Comparison of ENCODE assay signal across 12 mouse cellular contexts in genomic region chr9:48197458-48197884, GRCm38 (mm10). TPM values are rescaled to one million over a fixed set of nuclear protein-coding genes. Genes with fewer than 3 reads are reported as not detected.
DNase-seq lines count a peak whose midpoint lies in the region; ATAC-seq and TF ChIP-seq lines count a peak whose summit lies in the region.
"Had no signal": no experiment of that assay in that cellular context is flagged by ENCODE, and none has a peak within 500 bp of the region (broad histone marks: within the 10 kb centered on the region; RNA-seq: fewer than 3 reads in every experiment).

No protein-coding gene starts in this region.

- no peak overlapping the region for H3K4me3 ChIP-seq in midbrain, embryonic 13.5 days (replicated peaks)
- no peak overlapping the region for H3K4me3 ChIP-seq in midbrain, embryonic 10.5 days
- no peak overlapping the region for H3K4me3 ChIP-seq in forebrain, embryonic 15.5 days
- H3K4me3 ChIP-seq in midbrain, postnatal 0 days (ENCODE audit: low read depth, low read length), result no peak overlapping the region

- no peaks in the 10 kb centered on the region for H3K27me3 ChIP-seq in midbrain, embryonic 13.5 days
- no peaks in the 10 kb centered on the region for H3K27me3 ChIP-seq in midbrain, embryonic 10.5 days (ENCODE audit: low read depth, poor library complexity, severe bottlenecking)
- H3K27me3 ChIP-seq in forebrain, embryonic 15.5 days, result no peaks in the 10 kb centered on the region
- H3K27me3 ChIP-seq in midbrain, postnatal 0 days (ENCODE audit: insufficient read depth, low read length), result no peaks in the 10 kb centered on the region
- H3K27me3 ChIP-seq: CH12.LX had no signal

- TF ChIP-seq CTCF in midbrain, postnatal 0 days (IDR thresholded peaks at IDR 0.05), result no peak

- H3K4me1 ChIP-seq in midbrain, embryonic 13.5 days (replicated peaks), result peaks cover 14% of the 10 kb centered on the region
- peaks cover 9% of the 10 kb centered on the region for H3K4me1 ChIP-seq in midbrain, embryonic 10.5 days
- H3K4me1 ChIP-seq in forebrain, embryonic 15.5 days, result peaks cover 13% of the 10 kb centered on the region
- 0 out of 2 replicates have a peak, but pooled peaks cover 4% of the 10 kb centered on the region for H3K4me1 ChIP-seq in midbrain, postnatal 0 days (ENCODE audit: insufficient read depth, low read length)

- H3K4me2 ChIP-seq in midbrain, embryonic 13.5 days (replicated peaks), result peak overlapping the region; percentile 19
- H3K4me2 ChIP-seq in forebrain, embryonic 15.5 days (replicated peaks), result 0 out of 2 replicates have a peak overlapping the region, but pooled peaks have one; percentile 12
- no peak overlapping the region; the same call in none of the 2 replicates for H3K4me2 ChIP-seq in midbrain, postnatal 0 days (ENCODE audit: low read depth, low read length, poor library complexity, severe bottlenecking)

- WGBS in midbrain, embryonic 13.5 days, result 13% methylated on average over 12 of the region's 12 CpGs
- WGBS in midbrain, embryonic 10.5 days, result 61% methylated on average over 12 of the region's 12 CpGs
- WGBS in forebrain, embryonic 15.5 days, result 11% methylated on average over 12 of the region's 12 CpGs
- WGBS in midbrain, postnatal 0 days, result 13% methylated on average over 12 of the region's 12 CpGs

- H3K9ac ChIP-seq in midbrain, embryonic 13.5 days (replicated peaks), result no peak overlapping the region; the same call in 1 of the 2 replicates
- H3K9ac ChIP-seq in forebrain, embryonic 15.5 days (replicated peaks), result no peak overlapping the region
- peak overlapping the region; percentile 19; the same call in 1 of the 2 replicates for H3K9ac ChIP-seq in midbrain, postnatal 0 days (replicated peaks; ENCODE audit: low read length, poor library complexity, severe bottlenecking)

- peak overlapping the region; percentile 31 for H3K27ac ChIP-seq in midbrain, embryonic 13.5 days
- no peak overlapping the region; the same call in 1 of the 2 replicates for H3K27ac ChIP-seq in midbrain, embryonic 10.5 days (replicated peaks)
- peak overlapping the region; percentile 50 for H3K27ac ChIP-seq in forebrain, embryonic 15.5 days (replicated peaks)
- 0 out of 2 replicates have a peak overlapping the region, but pooled peaks have one; percentile 14 for H3K27ac ChIP-seq in midbrain, postnatal 0 days (ENCODE audit: low read depth, low read length)
- H3K27ac ChIP-seq: kidney, postnatal 0 days had no signal

- peaks cover 3% of the 10 kb centered on the region; the same call in 1 of the 2 replicates for H3K36me3 ChIP-seq in midbrain, embryonic 13.5 days
- H3K36me3 ChIP-seq in midbrain, embryonic 10.5 days, result peaks cover 13% of the 10 kb centered on the region; the same call in 1 of the 2 replicates
- no peaks in the 10 kb centered on the region for H3K36me3 ChIP-seq in forebrain, embryonic 15.5 days
- H3K36me3 ChIP-seq in midbrain, postnatal 0 days (ENCODE audit: insufficient read depth, low read length), result no peaks in the 10 kb centered on the region

- H3K9me3 ChIP-seq in midbrain, embryonic 13.5 days, result no peaks in the 10 kb centered on the region
- no peaks in the 10 kb centered on the region for H3K9me3 ChIP-seq in midbrain, embryonic 10.5 days (replicated peaks)
- no peaks in the 10 kb centered on the region for H3K9me3 ChIP-seq in forebrain, embryonic 15.5 days
- no peaks in the 10 kb centered on the region for H3K9me3 ChIP-seq in midbrain, postnatal 0 days (ENCODE audit: low read length)

- no peak for DNase-seq in midbrain, embryonic 10.5 days (ENCODE audit: low spot score)
- no peak for DNase-seq in midbrain, postnatal 0 days (ENCODE audit: low spot score)
- no peak for DNase-seq in layer of hippocampus, postnatal 36 days
- no peak for DNase-seq in kidney, postnatal 36 days
- DNase-seq: cerebellum, adult 11-12 months; heart, adult 18-20 months; right cerebral cortex, postnatal 14 days had no signal

- peak; percentile 48; the same call in 1 of the 2 replicates for ATAC-seq in midbrain, embryonic 13.5 days
- 0 out of 2 replicates have a peak, but pooled peaks have one; percentile 13 for ATAC-seq in forebrain, embryonic 15.5 days (replicated peaks)
- no peak for ATAC-seq in midbrain, postnatal 0 days (ENCODE audit: low FRiP score)
- ATAC-seq in activated CD4-positive, CD25-positive, alpha-beta regulatory T cell, adult 4 months, result no peak

RNA-seq across cellular contexts. Expression of gene Nxpe4, which starts 35.6 kb away (rescaled TPM):
- 6.4 and 7.0 TPM in 2 replicates for polyA plus RNA-seq in midbrain, embryonic 13.5 days (2015; fragmentation: Nextera tagmentation; extraction: Ambion mirVana)
- 5.3 and 6.2 TPM in 2 replicates for polyA plus RNA-seq in midbrain, embryonic 10.5 days (2016; fragmentation: Nextera tagmentation; extraction: Ambion mirVana)
- 6.0 and 7.1 TPM in 2 replicates for polyA plus RNA-seq in forebrain, embryonic 15.5 days (2015; fragmentation: Nextera tagmentation; extraction: Ambion mirVana)
- total RNA-seq in midbrain, postnatal 0 days (2014; rRNA removed), result 13.5 TPM in 2 replicates
- polyA plus RNA-seq in midbrain, postnatal 0 days (2015; fragmentation: Nextera tagmentation; extraction: Ambion mirVana), result 7.7 and 8.9 TPM in 2 replicates
- polyA plus RNA-seq in activated CD4-positive, CD25-positive, alpha-beta regulatory T cell, adult 4 months (2017; shearing (Covaris generic)), result 1 to 10 TPM in 1 of 2 experiments, under 1 TPM in 1; 0.34 to 5.5 TPM
- total RNA-seq in layer of hippocampus, postnatal 36 days (2021), result 1 to 10 TPM; 8.1 to 8.4 TPM

Comparison
In these comparisons a context has a peak if more than half of its experiments do, and no peak if none do; other contexts are left out.
1. ATAC-seq: peak in midbrain, embryonic 13.5 days (single experiment) and forebrain, embryonic 15.5 days (single experiment); none in midbrain, postnatal 0 days (single experiment) and activated CD4-positive, CD25-positive, alpha-beta regulatory T cell, adult 4 months (single experiment).